Mouse (Mus musculus) mesoderm, embryonic 11.5 days (tissue): Measurements from ENCODE around the gene Mrps24.
A peak's percentile ranks its signal among the peaks of the same experiment; 100 is the strongest.

Experiments
- DNase-seq: peaks from one replicate; pipeline ENCODE4 v3.0.0-alpha.2; 2012; ENCODE audit warnings: low read depth, low spot score

Gene Mrps24

GRCm38 (mm10) chr11:5705972-5706371 lies 9.5 kb downstream of the Mrps24 start:
- no peak for DNase-seq

- no peak for DNase-seq
Observed at GRCm38 (mm10) chr11:5703341-5703740, 12.1 kb downstream of the Mrps24 start.

DNA sequence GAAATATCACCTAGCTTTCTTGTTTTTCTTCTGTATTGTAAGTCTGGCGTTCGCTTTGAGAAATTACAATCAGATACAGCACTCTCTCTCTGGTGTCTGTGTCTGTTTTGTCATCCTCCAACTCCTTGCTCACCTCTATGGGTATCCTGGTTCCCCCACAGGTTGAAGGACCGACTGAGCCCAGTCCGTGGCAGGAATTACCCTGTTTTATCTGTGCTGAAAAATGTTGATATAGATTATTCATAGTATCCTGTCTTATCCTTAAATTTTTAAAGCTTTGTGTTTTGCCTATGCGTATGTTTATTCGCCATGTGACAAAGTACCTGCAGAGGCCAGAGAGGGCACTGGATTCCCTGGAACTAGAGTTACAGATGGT lies 12.5 kb downstream of the Mrps24 start:
- DNase-seq, result no peak

- DNase-seq, result no peak
Observed at GRCm38 (mm10) chr11:5702271-5702956, 13.1 kb downstream of the Mrps24 start.

GRCm38 (mm10) chr11:5701821-5702220 lies 13.7 kb downstream of the Mrps24 start:
- no peak for DNase-seq

- no peak for DNase-seq
Observed at GRCm38 (mm10) chr11:5701300-5701699, 14.2 kb downstream of the Mrps24 start.

DNA sequence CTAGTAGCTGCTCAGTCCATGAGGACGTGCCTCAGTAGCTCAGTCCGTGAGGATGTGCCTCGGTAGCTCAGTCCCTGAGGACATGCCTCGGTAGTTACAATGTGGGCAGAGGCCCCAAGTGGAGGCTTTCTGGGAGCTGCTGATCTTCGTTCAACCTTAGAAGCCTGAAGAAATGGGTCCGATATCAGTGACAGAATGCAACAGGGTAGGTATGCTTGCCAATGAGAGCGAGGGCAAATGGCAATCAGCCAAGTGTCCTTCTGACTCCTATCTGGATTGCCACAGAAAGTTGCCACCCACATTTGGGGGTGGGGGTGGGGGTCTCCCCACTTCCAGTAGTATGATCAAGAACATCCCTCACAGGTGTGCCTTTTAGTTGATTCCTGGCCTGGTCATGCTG lies 14.7 kb downstream of the Mrps24 start:
- no peak for DNase-seq

DNA sequence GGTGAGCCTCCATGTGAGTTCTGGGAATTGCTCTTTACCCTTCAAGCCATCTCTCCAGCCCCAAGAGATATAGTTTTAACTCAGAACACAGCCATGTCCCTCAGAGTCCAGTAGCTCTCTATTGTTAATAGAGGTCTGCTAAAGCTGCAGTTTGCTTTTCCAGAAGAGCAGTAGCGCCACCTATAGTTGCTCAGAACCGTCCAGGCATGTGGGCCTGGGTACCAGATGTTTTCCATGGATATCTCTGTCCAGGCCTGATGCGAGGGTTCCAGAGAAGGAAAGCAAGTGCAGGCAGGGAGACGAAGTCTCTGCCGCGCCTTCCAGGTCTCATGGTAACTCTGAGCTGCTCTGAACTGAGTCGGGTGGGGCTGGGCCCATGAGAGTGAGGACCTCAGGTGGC lies 23.7 kb downstream of the Mrps24 start:
- DNase-seq, result peak; percentile 66

DNA sequence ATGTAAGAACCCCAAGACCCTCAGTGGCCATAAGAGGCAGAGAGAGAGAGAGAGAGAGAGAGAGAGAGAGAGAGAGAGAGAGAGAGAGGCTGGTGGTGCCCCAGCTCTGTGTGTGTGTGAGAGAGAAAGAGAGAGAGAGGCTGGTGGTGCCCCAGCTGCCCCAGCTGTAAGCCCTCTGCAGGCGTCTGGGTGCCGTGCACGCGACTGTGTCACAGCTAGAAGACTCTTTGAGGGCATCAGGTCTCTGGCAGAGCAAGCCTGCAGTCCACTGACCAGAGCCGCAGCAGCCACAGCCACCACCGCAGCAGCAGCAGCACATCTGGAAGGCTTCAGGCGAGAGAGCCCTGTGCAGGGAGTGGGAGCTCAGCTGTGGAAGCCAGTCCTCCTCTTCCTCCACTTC lies 31.2 kb downstream of the Mrps24 start:
- DNase-seq, result no peak

DNA sequence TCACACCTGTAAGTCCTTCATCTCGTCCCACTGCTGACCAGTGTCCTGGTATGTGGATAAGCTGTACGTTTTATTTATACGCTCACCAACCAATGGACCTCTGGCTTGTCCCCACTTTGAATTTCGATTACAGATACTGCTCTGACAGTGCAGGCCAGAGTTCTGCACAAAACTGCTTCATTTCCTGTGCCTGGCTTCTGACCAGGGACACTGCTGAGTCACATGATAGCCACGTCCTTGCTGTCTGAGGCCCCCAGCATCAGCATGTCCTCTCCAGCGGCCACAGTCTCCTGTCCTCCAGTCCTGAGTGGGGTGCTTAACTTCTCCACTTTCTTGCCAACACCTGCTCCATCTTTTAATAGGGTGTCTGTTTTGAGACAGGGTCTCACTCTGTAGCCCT lies 32.9 kb downstream of the Mrps24 start:
- DNase-seq, result no peak
